In genomic region chr1:158764727-158765126, GRCm38 (mm10) we compare ENCODE assay signal across 22 mouse cellular contexts.
DNase-seq lines count a peak whose midpoint lies in the region; ATAC-seq and TF ChIP-seq lines count a peak whose summit lies in the region.
"Had no signal": no experiment of that assay in that cellular context is flagged by ENCODE, and none has a peak within 500 bp of the region (broad histone marks: within the 10 kb centered on the region; RNA-seq: fewer than 3 reads in every experiment).

No protein-coding gene starts in this region.

- no peak overlapping the region for H3K9ac ChIP-seq in hindbrain, postnatal 0 days (replicated peaks; ENCODE audit: low read length)
- H3K9ac ChIP-seq in hindbrain, embryonic 12.5 days = no peak overlapping the region
- H3K9ac ChIP-seq: embryonic facial prominence, embryonic 12.5 days; forebrain, embryonic 15.5 days; hindbrain, embryonic 15.5 days had no signal

- no peaks in the 10 kb centered on the region for H3K9me3 ChIP-seq in hindbrain, postnatal 0 days (ENCODE audit: low read length)
- H3K9me3 ChIP-seq in hindbrain, embryonic 12.5 days (replicated peaks) = no peaks in the 10 kb centered on the region
- H3K9me3 ChIP-seq: embryonic facial prominence, embryonic 12.5 days; forebrain, embryonic 15.5 days; heart, embryonic 10.5 days; hindbrain, embryonic 10.5 days; hindbrain, embryonic 15.5 days had no signal

- no peak overlapping the region for H3K4me3 ChIP-seq in hindbrain, postnatal 0 days (ENCODE audit: low read length)
- no peak overlapping the region for H3K4me3 ChIP-seq in hindbrain, embryonic 12.5 days
- H3K4me3 ChIP-seq: embryonic facial prominence, embryonic 12.5 days; forebrain, embryonic 15.5 days; gastrocnemius, adult 2 months; heart, embryonic 10.5 days; hindbrain, embryonic 10.5 days; hindbrain, embryonic 15.5 days had no signal

- no peak for DNase-seq in hindbrain, postnatal 0 days (ENCODE audit: low spot score)
- peak; percentile 44 for DNase-seq in 3T3-L1 (ENCODE audit: low read depth, low spot score)
- peak; percentile 21 for DNase-seq in NIH3T3 (ENCODE audit: low read depth)
- peak; percentile 15 for DNase-seq in retina, embryonic 14.5 days (ENCODE audit: low spot score)
- DNase-seq in lung, postnatal 36 days = no peak
- DNase-seq in left cerebral cortex, adult 8-10 months (ENCODE audit: low spot score in 2 of 2) = no peak
- DNase-seq in natural killer cell, adult 2 months (ENCODE audit: low spot score in 2 of 2) = no peak
- DNase-seq: adrenal gland, postnatal 14 days; cerebellum, adult 11-12 months; cerebellum, adult 9-10 months; cerebellum, postnatal 25 days; gastrocnemius, adult 2 months; gastrocnemius, postnatal 25 days had no signal

- H3K4me1 ChIP-seq in hindbrain, postnatal 0 days (ENCODE audit: insufficient read depth, low read length) = no peaks in the 10 kb centered on the region
- H3K4me1 ChIP-seq in hindbrain, embryonic 12.5 days = no peaks in the 10 kb centered on the region
- H3K4me1 ChIP-seq: embryonic facial prominence, embryonic 12.5 days; forebrain, embryonic 15.5 days; hindbrain, embryonic 10.5 days; hindbrain, embryonic 15.5 days had no signal

- H3K27ac ChIP-seq in hindbrain, postnatal 0 days = no peak overlapping the region
- H3K27ac ChIP-seq in hindbrain, embryonic 12.5 days = no peak overlapping the region
- H3K27ac ChIP-seq: embryonic facial prominence, embryonic 12.5 days; forebrain, embryonic 15.5 days; gastrocnemius, adult 2 months; heart, embryonic 10.5 days; hindbrain, embryonic 10.5 days; hindbrain, embryonic 15.5 days had no signal

- no peaks in the 10 kb centered on the region for H3K36me3 ChIP-seq in hindbrain, postnatal 0 days (ENCODE audit: insufficient read depth, low read length)
- no peaks in the 10 kb centered on the region for H3K36me3 ChIP-seq in hindbrain, embryonic 12.5 days
- H3K36me3 ChIP-seq: embryonic facial prominence, embryonic 12.5 days; forebrain, embryonic 15.5 days; G1E; heart, embryonic 10.5 days; hindbrain, embryonic 10.5 days; hindbrain, embryonic 15.5 days had no signal

- no peak overlapping the region for H3K4me2 ChIP-seq in hindbrain, postnatal 0 days (ENCODE audit: low read depth, low read length)
- H3K4me2 ChIP-seq in hindbrain, embryonic 12.5 days (replicated peaks) = no peak overlapping the region
- H3K4me2 ChIP-seq: embryonic facial prominence, embryonic 12.5 days; forebrain, embryonic 15.5 days; hindbrain, embryonic 15.5 days had no signal

- TF ChIP-seq CTCF in hindbrain, postnatal 0 days (IDR thresholded peaks at IDR 0.05; ENCODE audit: low read depth) = no peak

- ATAC-seq in hindbrain, postnatal 0 days = 0 out of 2 replicates have a peak, but pooled peaks have one; percentile 40
- ATAC-seq in hindbrain, embryonic 12.5 days (ENCODE audit: low FRiP score) = no peak
- ATAC-seq: activated CD4-positive, CD25-positive, alpha-beta regulatory T cell, adult 4 months; forebrain, embryonic 15.5 days; inflammation-experienced regulatory T-cells, adult 6 months had no signal

- 67% methylated on average over 6 of the region's 6 CpGs for WGBS in hindbrain, postnatal 0 days
- 74% methylated on average over 6 of the region's 6 CpGs for WGBS in hindbrain, embryonic 12.5 days

- H3K27me3 ChIP-seq in hindbrain, postnatal 0 days (ENCODE audit: insufficient read depth, low read length) = no peaks in the 10 kb centered on the region
- H3K27me3 ChIP-seq in hindbrain, embryonic 12.5 days = no peaks in the 10 kb centered on the region
- H3K27me3 ChIP-seq: embryonic facial prominence, embryonic 12.5 days; forebrain, embryonic 15.5 days; hindbrain, embryonic 15.5 days had no signal

Comparison
In these comparisons a context has a peak if more than half of its experiments do, and no peak if none do; other contexts are left out.
1. DNase-seq: peak in 3T3-L1 (single experiment), NIH3T3 (single experiment) and retina, embryonic 14.5 days (single experiment); none in hindbrain, postnatal 0 days (single experiment), lung, postnatal 36 days (single experiment), left cerebral cortex, adult 8-10 months (0 of 2) and natural killer cell, adult 2 months (0 of 2).